Mouse (Mus musculus) CD4-positive helper T cell, adult 2 months (primary cell): ENCODE results near the gene Npc1l1.
"Not testable (repeated sequence)": the region's sequence is repeated elsewhere in the genome, so short reads cannot be mapped to it uniquely, and the experiment has no call there.

Experiments used
- DNase-seq: peaks from one replicate; pipeline ENCODE4 v3.0.0-alpha.2; 2012; ENCODE audit warnings: low read depth, missing footprints, low spot score

Npc1l1 gene

DNA sequence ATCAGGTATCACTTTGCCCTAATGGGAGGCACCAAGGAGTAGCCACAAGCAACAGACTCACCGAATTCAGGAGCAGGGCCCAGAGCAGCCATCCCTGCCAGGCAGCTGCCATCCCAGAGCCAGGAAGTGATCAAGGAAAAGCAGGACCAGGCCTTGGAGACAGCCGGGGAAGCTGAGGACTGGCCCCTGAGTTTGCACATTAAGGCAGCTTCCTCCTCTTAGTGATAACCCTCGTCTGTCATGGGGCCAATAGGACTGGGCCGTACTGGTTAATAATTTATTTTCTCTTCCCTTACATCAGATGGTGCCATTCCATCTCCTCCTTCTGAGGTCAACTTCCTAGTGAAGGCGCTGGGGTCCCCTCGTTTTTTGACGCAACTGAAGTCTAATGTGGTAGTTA, at the start of gene Npc1l1:
TSS of gene Npc1l1 (minus strand) at position 132 of the 400 bp plus-strand sequence.
- no peak for DNase-seq

DNA sequence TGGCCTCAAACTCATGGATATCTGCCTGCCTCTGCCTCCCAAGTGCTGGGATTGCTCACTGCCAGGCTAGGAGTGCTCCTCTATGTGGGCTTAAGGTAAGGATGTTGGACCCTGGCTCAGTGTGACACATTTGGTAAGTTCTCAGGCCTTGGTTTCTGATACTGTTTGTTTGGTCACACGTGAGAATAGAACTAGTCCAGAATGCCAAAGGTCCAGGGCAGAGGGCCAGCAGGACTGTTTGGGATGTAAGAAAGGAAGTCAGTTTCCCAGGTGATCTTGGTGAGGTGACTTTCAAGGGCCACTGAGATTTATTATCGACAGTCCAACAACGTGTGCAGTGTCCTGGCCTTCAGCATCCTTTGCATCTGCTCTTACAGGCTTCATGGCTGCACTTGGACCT, 46.5 kb upstream of the Npc1l1 start:
- DNase-seq, result no peak

DNA sequence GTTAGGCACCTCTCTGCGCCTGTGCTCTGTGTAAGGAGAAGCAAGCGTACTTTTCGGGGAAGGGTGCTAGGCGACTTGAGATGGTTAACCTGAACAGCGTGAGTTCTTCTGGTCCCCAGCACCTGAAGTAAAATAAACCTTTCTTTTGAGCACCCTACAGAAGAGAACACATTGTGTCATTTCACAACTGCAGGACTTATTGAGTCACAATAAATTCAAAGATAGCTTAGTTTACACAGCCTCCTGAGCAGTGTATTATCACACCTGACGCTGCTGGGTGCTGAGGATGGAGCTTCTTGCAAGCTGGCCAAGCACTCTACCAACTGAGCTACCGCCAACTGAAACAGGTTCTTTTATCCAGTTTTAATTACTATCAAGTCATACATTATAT, 45.1 kb upstream of the Npc1l1 start:
- DNase-seq, result no peak

DNA sequence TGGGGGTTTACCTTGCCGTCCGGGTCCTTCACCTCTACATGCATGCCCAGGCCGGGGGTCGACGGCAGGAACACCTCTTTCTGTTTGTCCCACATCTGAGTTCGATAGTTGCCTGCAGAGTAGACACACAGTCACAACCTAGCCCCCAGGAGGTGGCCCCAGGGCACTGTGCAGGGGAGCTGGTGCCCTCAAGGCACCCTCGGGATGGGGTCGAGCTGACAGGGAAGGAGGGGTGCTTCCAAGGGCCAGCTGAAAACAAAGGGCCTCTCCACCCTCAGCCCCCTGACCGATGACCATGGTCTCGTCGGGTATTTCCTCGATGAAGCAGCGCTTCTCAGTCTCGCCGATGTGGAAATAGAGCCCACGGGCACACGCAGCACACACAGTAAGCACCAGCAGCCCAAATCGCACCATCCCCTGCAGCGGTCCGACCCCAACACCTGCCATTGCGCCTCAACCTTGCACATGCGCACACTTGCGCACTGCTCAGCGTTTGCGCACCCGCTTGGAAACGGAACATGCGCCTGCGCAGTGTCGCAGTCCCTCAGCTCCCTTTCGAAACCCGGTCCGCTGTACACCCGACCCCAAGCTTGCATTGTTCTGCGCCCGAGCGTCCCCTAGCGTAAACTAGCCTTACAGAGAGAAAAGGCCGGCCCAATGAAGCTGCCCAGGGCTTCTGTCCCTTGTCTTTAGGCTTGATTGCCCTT, 44.6 kb upstream of the Npc1l1 start, which contains the start of gene Tmed4:
TSS of gene Tmed4 (minus strand) at position 484 of the 707 bp plus-strand sequence.
- DNase-seq, result peak; percentile 96

DNA sequence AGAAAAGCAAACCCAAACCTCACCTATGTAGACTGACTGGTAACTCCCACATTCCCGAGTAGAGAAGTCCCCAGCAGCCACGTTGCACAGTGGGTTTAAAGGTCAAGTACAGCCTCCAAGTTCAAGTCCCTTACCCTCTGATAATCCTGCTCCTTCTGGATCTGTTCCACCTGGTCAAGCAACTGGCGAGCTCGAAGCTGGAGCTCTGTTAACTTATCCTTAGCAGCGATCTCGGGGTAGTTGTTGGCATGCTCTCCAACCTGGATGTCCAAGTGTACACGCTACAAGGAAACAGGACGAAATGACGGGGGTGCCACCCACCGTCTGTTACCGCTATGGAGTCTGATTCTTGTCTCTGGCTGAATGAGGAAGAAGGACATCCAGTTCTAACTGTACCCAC, 43.7 kb upstream of the Npc1l1 start:
- no peak for DNase-seq

GRCm38 (mm10) chr11:6267320-6268254, 37.6 kb upstream of the Npc1l1 start, which contains the start of gene Ddx56:
Ddx56 (minus strand) TSS chr11:6267772.
- peak; percentile 96 for DNase-seq

DNA sequence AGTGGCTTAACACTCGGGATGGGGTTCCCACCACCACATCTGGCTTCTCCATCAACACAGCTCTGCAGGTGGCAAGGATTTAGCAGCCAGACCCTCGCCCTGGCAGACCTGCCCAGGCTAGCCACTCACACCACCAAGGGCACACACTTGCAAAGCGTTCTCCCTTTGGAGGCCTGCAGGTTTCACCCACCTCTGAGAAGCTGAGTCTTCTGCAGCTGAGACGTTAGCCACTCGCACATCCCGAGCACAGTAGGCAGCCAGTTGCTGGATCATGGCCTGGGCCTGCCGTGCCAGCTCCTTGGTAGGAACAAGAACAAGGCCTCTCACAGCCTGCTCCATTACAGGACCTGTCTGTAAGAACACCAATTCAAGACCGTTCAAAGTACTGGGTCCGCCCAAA, 36.7 kb upstream of the Npc1l1 start:
- no peak for DNase-seq

GRCm38 (mm10) chr11:6261434-6262082, 31.6 kb upstream of the Npc1l1 start:
- DNase-seq, result peak; percentile 73

- no peak for DNase-seq
Measured at GRCm38 (mm10) chr11:6259413-6259812, 29.5 kb upstream of the Npc1l1 start.

DNA sequence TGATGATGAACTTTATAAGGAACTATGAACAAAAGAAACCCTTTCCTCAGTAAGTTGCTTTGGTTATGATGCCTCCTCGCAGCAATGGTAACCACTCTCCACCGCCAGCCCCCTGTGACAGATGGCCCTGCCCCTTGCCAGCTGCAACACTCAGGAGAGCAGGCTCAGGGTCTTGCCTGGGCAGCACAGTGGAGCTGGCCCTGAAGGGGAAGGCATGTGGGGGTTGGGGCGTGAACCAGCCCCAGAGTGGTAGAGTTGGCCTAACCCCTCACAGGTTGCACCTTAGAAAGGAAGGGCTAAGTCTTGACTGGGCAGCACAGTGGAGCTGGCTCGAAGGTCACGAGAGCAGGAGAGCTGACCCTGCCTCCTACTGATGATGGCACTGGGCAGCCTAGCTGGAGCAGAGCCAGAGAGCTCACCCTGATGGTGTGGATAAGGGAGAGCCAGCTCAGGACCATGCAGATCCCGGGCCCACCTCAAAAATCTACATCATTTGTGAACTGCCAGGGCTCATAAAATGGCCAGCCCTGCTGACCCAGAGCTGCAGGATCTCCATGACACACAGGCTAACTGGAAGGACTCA, 26.6 kb upstream of the Npc1l1 start:
- no peak for DNase-seq

- DNase-seq, result not testable (repeated sequence)
Measured at GRCm38 (mm10) chr11:6254602-6255001, 24.7 kb upstream of the Npc1l1 start.

- DNase-seq, result no peak
Measured at GRCm38 (mm10) chr11:6252824-6253223, 22.9 kb upstream of the Npc1l1 start.

- DNase-seq, result no peak
Measured at GRCm38 (mm10) chr11:6252248-6252647, 22.3 kb upstream of the Npc1l1 start.

DNA sequence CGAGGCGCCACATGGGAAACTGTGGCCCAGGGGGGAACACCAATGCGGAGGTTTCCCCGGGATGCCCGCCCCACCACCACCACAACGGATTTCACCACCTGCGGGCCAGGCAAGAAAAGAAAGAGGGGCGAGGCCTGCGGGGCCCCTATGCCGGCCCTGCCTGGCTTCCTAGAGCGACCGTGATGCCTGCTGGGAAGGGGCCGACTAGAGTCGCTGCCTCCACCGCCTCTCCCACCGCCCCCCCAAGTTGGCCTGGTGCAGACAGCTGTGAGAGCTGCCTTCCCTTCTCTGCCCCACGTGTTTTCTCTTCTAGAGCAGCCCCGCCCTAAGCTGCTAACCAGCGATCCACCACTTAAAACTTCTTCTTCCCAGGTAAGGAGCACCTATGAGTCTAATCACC, 14.8 kb upstream of the Npc1l1 start:
- DNase-seq, result no peak

GRCm38 (mm10) chr11:6233025-6233424, 3.1 kb upstream of the Npc1l1 start:
- DNase-seq, result no peak

DNA sequence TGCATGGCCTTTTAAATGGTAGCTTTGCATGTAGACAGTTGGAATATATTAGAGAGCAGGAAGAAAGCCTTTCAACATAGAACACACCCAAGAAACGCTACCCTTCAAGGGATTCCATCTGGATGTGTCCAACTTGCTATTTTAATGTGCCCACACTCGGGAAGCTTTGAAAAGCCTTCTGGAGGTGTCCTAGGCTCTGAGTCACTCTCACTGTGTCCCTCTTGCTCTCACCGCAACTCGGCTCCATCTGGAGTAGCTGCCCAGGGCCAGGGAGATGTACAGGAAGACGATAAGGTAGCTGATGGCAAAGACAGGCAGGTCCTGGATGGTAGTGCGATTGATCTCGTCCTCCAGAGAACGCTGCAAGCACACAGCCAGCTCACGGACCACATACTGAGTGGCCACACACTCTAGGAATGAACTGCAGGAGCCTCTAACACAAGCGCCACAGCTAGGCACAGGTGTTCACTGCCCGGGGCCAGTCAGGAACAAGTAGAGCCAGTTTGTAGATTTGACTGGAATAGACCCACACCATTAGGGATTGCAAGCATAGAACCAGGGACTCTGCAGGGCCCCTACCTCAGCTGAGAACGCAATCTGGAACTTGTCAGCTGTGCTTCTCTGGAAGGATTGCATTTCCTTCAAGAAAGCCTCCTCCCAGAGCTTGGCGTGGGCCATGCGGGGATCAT, 5.3 kb downstream of the Npc1l1 start:
- no peak for DNase-seq

DNA sequence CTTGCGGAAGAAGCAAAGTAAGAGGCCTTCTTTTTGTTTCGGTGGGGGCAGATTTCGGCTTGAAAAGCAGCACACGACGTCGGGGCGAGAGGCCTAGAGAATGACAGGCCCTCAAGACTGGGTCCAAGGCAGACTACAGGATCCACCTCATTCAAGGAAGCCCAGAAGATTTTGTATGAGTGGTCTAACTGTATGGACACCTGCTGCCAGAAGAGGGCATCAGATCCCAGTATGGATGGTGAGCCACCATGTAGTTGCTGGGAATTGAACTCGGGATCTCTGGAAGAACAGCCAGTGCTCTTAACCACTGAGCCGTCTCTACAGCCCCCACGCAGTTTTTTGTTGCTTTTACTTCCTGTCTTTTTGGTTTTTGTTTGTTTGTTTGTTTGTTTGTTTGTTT, 7.8 kb downstream of the Npc1l1 start:
- no peak for DNase-seq

DNA sequence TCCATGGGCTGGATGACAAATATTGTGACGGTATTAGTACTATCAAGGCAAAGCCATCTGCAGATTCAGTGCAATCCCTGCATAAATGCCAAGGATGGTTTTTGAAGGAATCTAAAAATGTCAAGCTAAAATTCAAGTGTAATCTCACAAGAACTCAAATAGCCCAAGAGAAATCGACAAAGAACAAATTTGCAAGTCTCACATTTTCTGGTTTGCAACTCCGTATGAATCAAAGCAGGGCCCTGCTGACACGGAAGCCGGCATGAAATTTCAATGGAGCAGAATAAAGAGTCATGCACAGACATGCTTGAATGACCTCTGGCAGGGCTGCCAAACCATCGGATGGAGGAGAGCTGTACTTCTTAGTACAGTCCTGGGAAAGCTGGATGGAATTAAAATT, 10.0 kb downstream of the Npc1l1 start:
- DNase-seq, result no peak

- DNase-seq, result no peak
Measured at GRCm38 (mm10) chr11:6218189-6218896, 11.6 kb downstream of the Npc1l1 start.

- no peak for DNase-seq
Measured at GRCm38 (mm10) chr11:6216834-6217233, 13.1 kb downstream of the Npc1l1 start.
